Mouse (Mus musculus) forebrain, embryonic 15.5 days (tissue): ENCODE data around the gene Pou2f3. TPM values are rescaled to one million over a fixed set of nuclear protein-coding genes. Genes with fewer than 3 reads are reported as not detected.
"Not testable (repeated sequence)": the region's sequence is repeated elsewhere in the genome, so short reads cannot be mapped to it uniquely, and the experiment has no call there.

Experiments
- ATAC-seq: fragments of 200-750 bp; cut with Nextera tagmentation; replicated peaks from 2 replicates; pipeline ENCODE4 v1.8.0; 2017; ENCODE audit warnings: mild to moderate bottlenecking, moderate TSS enrichment, moderate library complexity
- H3K27ac ChIP-seq: fragments of 300-500 bp; sonication (generic); replicated peaks from 2 replicates; pipeline ENCODE4 v1.5.1; 2015; ENCODE audit warnings: mild to moderate bottlenecking, inconsistent platforms
- H3K27me3 ChIP-seq: fragments of 300-500 bp; sonication (generic); 2 replicates; pipeline ENCODE4 v1.6.1; 2015; ENCODE audit warnings: inconsistent platforms
- H3K36me3 ChIP-seq: fragments of 300-500 bp; sonication (generic); 2 replicates; pipeline ENCODE4 v1.6.1; 2015; ENCODE audit warnings: mild to moderate bottlenecking, inconsistent platforms
- H3K4me1 ChIP-seq: fragments of 300-500 bp; sonication (generic); 2 replicates; pipeline ENCODE4 v1.6.1; 2015; ENCODE audit warnings: inconsistent platforms
- H3K4me2 ChIP-seq: fragments of 300-500 bp; sonication (generic); replicated peaks from 2 replicates; pipeline ENCODE4 v1.6.1; 2015; ENCODE audit warnings: mild to moderate bottlenecking, inconsistent platforms
- H3K4me3 ChIP-seq: fragments of 300-500 bp; sonication (generic); 2 replicates; pipeline ENCODE4 v1.5.1; 2015; ENCODE audit warnings: mild to moderate bottlenecking, inconsistent platforms
- H3K9ac ChIP-seq: fragments of 300-500 bp; sonication (generic); replicated peaks from 2 replicates; pipeline ENCODE4 v1.6.1; 2015; ENCODE audit warnings: mild to moderate bottlenecking, inconsistent platforms
- H3K9me3 ChIP-seq: fragments of 300-500 bp; sonication (generic); 2 replicates; pipeline ENCODE4 v1.6.1; 2016; ENCODE audit warnings: inconsistent platforms
- WGBS: fragments of 180-500 bp; shearing (Covaris S2); methylation state at CpG from one replicate; pipeline ENCODE4 v1.1.7; 2015; ENCODE audit warnings: mixed read lengths; 5-methylcytosine and 5-hydroxymethylcytosine counted together
- polyA plus RNA-seq: library from polyadenylated mRNA; unstranded; fragments of >200 nt; fragmentation: Nextera tagmentation; extraction: Ambion mirVana; gene quantifications from 2 replicates; pipeline ENCODE4 v1.2.1, GENCODE M21; 2015

Pou2f3 gene
- polyA plus RNA-seq, 1 experiment from 2014 or later, result not detected

DNA sequence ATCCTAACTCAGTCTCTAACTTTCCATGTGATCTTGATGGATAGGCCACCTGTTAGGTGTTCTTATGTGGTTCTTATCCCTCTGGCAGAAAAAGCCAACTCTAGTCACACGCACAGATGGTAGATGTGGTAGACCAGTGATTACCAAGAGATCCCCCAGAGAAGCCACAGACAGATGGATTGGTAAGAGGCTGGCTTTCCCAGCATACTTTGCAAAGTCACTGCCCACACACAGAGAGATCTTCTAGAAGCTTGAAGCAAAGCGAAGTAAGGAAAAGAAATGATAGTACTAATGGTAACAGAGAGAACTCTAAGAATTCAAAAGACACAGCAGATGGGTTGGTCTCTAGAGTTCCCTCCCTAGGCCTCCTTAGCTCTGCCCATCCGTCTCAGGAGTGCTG, 60.7 kb downstream of the Pou2f3 start:
- Histone ChIP-seq H3K9me3 (no peaks in the 10 kb centered on the region), H3K4me2 (no peak overlapping the region), H3K4me1 (peaks cover 8% of the 10 kb centered on the region), H3K27me3 (no peaks in the 10 kb centered on the region), H3K4me3 (no peak overlapping the region), H3K27ac (no peak overlapping the region), H3K36me3 (no peaks in the 10 kb centered on the region), H3K9ac (no peak overlapping the region)
- WGBS, result 85% methylated on average over 3 of the region's 3 CpGs
- no peak for ATAC-seq

DNA sequence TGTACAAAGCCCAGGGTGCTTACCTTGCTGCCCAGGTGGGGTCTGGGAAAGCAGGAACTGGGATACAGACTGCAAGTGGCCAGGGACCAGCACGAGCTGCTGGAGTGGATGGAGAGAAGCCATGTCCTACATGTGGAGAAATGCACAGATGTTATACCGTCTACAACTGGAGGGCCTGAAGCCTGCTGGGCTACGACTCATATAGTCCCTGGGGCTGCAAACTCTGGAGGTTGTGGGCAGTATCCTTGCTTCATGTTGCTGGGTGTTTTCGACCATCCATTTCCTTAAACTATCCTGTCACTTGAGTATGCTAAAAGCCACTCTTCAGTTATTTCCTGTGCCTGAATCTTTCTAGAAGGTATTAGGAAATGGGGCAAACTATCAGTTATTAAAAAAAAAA, 65.0 kb downstream of the Pou2f3 start:
- no peak overlapping the region for H3K4me2 ChIP-seq
- H3K36me3 ChIP-seq, result no peaks in the 10 kb centered on the region
- H3K9me3 ChIP-seq, result no peaks in the 10 kb centered on the region
- H3K27ac ChIP-seq, result no peak overlapping the region
- H3K4me3 ChIP-seq, result no peak overlapping the region
- H3K27me3 ChIP-seq, result no peaks in the 10 kb centered on the region
- no peak for ATAC-seq
- H3K9ac ChIP-seq, result no peak overlapping the region
- WGBS, result 90% methylated on average over 4 of the region's 4 CpGs
- peaks cover 4% of the 10 kb centered on the region for H3K4me1 ChIP-seq

DNA sequence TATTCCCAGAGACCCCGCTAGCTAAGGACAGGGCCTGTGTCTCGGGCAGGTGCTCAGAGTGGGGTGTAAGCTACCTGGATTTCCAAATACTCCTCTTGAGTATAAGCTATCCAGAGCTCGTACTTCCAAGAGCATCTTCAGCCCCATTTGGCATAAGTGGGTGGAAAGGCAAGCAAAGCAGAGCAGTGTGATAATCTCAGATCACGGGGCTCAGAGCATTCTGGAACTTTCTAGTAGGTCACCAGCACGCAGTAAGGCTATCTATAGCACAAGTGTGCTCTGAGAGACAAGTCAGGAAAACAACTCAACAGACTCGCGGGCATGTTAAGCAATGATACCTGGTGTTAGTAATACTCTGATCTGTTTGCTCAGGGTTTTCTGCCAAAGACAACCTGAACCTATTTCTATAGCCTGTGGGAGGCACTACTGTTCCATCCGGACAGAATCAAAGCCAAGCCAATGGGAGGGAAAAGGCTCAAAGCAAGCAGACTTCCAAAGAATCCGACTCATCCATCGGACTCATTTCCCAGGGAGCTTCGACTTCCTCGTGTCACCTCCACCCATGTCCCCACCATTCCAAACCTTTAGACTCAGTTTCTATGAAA, 65.9 kb downstream of the Pou2f3 start:
- Histone ChIP-seq H3K27ac (no peak overlapping the region), H3K4me1 (no peaks in the 10 kb centered on the region), H3K4me2 (no peak overlapping the region), H3K36me3 (no peaks in the 10 kb centered on the region), H3K9ac (no peak overlapping the region), H3K27me3 (no peaks in the 10 kb centered on the region), H3K4me3 (no peak overlapping the region), H3K9me3 (no peaks in the 10 kb centered on the region)
- no peak for ATAC-seq
- WGBS, result 70% methylated on average over 12 of the region's 12 CpGs

DNA sequence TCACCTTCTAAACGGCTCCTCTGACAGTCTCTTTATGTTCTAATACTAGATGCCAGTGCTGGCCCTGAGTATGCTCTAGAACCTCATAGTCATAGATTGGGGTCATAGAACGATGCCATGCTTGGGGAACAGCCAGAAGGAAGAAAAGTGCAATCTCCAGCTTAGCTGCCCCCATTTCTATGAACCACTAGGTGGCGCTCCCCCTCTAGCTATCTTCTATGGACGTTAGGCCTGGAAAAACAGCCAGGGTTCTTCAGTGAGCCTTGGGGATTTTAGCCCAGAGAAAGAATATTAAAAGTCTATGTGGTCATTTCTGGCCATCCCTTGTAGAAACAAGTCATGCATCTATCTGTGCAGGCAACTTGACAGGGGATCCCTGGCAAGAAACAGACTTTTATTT, 68.3 kb downstream of the Pou2f3 start:
- H3K27me3 ChIP-seq, result no peaks in the 10 kb centered on the region
- H3K9ac ChIP-seq, result no peak overlapping the region
- 3% methylated on average over 4 of the region's 4 CpGs for WGBS
- H3K27ac ChIP-seq, result no peak overlapping the region
- no peaks in the 10 kb centered on the region for H3K4me1 ChIP-seq
- no peak for ATAC-seq
- no peaks in the 10 kb centered on the region for H3K9me3 ChIP-seq
- no peak overlapping the region for H3K4me2 ChIP-seq
- no peaks in the 10 kb centered on the region for H3K36me3 ChIP-seq
- H3K4me3 ChIP-seq, result no peak overlapping the region

- no peaks in the 10 kb centered on the region for H3K4me1 ChIP-seq
- H3K27ac ChIP-seq, result no peak overlapping the region
- H3K36me3 ChIP-seq, result no peaks in the 10 kb centered on the region
- H3K9ac ChIP-seq, result no peak overlapping the region
- no peaks in the 10 kb centered on the region for H3K27me3 ChIP-seq
- H3K4me3 ChIP-seq, result no peak overlapping the region
- H3K9me3 ChIP-seq, result no peaks in the 10 kb centered on the region
- 81% methylated on average over 3 of the region's 3 CpGs for WGBS
- ATAC-seq, result no peak
- H3K4me2 ChIP-seq, result no peak overlapping the region
Observed at GRCm38 (mm10) chr9:43133525-43133924, 76.6 kb downstream of the Pou2f3 start.

- Histone ChIP-seq H3K4me2 (no peak overlapping the region), H3K27me3 (no peaks in the 10 kb centered on the region), H3K9me3 (no peaks in the 10 kb centered on the region), H3K9ac (no peak overlapping the region), H3K4me3 (no peak overlapping the region), H3K4me1 (no peaks in the 10 kb centered on the region), H3K27ac (no peak overlapping the region), H3K36me3 (no peaks in the 10 kb centered on the region)
- no peak for ATAC-seq
- WGBS, result 38% methylated on average over 4 of the region's 4 CpGs
Observed at GRCm38 (mm10) chr9:43132380-43132779, 77.8 kb downstream of the Pou2f3 start.

DNA sequence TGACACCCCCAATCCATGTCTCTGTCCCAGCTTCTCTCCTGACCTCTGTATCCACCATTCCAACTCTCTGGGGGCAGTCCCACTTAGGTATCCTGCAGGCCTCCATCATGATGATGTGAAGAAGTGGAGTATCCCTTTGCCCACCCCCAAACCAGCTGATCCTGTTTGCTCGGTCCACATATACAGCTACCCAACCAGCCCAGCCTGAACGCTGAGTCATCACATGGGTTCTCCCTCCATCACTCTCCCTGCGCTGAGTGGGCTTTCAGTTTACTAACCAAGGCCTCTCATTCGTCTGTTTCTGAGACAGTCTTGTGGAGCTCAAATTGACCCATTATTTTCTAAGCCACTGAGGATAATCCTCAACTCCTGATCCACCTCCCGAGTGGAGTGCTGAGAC, 78.2 kb downstream of the Pou2f3 start:
- Histone ChIP-seq H3K9me3 (no peaks in the 10 kb centered on the region), H3K27ac (no peak overlapping the region), H3K4me2 (no peak overlapping the region), H3K36me3 (no peaks in the 10 kb centered on the region), H3K9ac (no peak overlapping the region), H3K27me3 (no peaks in the 10 kb centered on the region), H3K4me3 (no peak overlapping the region), H3K4me1 (no peaks in the 10 kb centered on the region)
- no peak for ATAC-seq
- WGBS, result 71% methylated on average over 5 of the region's 5 CpGs

GRCm38 (mm10) chr9:43130684-43131083, 79.5 kb downstream of the Pou2f3 start:
- no peak overlapping the region for H3K9ac ChIP-seq
- 99% methylated on average over 2 of the region's 2 CpGs for WGBS
- no peaks in the 10 kb centered on the region for H3K9me3 ChIP-seq
- no peaks in the 10 kb centered on the region for H3K27me3 ChIP-seq
- H3K4me1 ChIP-seq, result no peaks in the 10 kb centered on the region
- no peaks in the 10 kb centered on the region for H3K36me3 ChIP-seq
- H3K27ac ChIP-seq, result no peak overlapping the region
- H3K4me3 ChIP-seq, result no peak overlapping the region
- no peak for ATAC-seq
- no peak overlapping the region for H3K4me2 ChIP-seq

DNA sequence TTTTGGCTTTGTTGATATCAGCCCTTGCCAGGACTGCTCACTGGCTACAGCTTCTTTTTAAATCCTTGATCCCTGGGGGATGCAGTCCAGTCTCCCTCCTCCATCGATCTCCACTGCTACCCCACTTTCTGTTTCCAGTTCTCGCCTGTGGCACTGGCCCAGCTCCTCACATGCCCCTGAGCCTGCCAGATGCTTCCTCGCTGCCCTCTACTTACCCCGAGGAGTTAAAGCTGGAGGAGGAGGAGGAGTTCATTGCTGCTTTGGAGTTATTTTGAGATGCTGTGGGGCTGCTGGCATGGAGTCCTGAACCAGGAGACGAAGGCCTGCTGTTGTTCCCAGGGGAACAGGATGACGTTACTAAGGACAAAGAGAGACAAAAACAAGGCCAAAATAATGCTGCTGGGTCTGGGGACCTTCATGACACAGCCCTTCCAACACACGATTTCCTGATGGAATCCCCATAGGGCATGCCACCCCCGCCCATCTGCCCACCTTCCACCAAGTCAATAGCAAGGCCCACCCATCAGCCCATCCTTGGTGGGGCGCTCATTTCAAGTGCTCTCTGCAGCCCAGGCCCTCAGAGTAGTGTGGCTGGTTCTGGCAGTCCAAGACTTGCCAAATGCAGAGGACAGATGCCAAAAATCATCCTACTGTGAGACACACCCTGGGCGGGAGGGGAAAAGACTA, 82.9 kb downstream of the Pou2f3 start:
- Histone ChIP-seq H3K36me3 (no peaks in the 10 kb centered on the region), H3K9ac (no peak overlapping the region), H3K9me3 (no peaks in the 10 kb centered on the region), H3K27ac (no peak overlapping the region), H3K4me3 (no peak overlapping the region), H3K4me1 (no peaks in the 10 kb centered on the region), H3K27me3 (no peaks in the 10 kb centered on the region), H3K4me2 (no peak overlapping the region)
- WGBS, result 67% methylated on average over 10 of the region's 10 CpGs
- ATAC-seq, result no peak

DNA sequence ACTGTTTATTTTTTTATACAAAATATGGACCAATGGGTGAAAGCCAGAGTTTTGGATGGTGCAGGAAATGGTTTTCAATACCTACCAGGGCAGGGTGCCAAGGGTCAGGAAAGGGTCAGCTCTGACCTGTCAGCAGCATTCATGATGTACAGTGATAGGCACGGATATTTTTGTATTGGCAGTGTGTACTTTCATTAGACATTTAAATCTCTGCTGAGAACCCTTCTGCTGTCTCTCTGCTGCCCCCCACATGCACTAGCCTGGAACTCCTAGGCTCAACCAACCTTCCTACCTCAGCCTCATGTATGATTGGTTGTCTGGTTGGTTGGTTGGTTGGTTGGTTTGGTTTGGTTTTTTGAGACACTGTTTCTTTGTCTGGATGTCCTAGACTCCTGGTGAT, 87.8 kb downstream of the Pou2f3 start:
- no peak overlapping the region for H3K27ac ChIP-seq
- H3K4me1 ChIP-seq, result no peaks in the 10 kb centered on the region
- WGBS, result 56% methylated on average over 1 of the region's 1 CpGs

GRCm38 (mm10) chr9:43121948-43122347, 88.2 kb downstream of the Pou2f3 start:
- H3K9ac ChIP-seq, H3K36me3 ChIP-seq, ATAC-seq, H3K27ac ChIP-seq, H3K4me3 ChIP-seq, H3K4me2 ChIP-seq, H3K4me1 ChIP-seq, H3K27me3 ChIP-seq, H3K9me3 ChIP-seq: not testable (repeated sequence)
- 75% methylated on average over 2 of the region's 2 CpGs for WGBS

More for the DNA sequence above, 87.8 kb downstream of the Pou2f3 start:
- Histone ChIP-seq H3K27me3 (no peaks in the 10 kb centered on the region), H3K9ac (no peak overlapping the region), H3K36me3 (no peaks in the 10 kb centered on the region), H3K4me3 (no peak overlapping the region), H3K9me3 (no peaks in the 10 kb centered on the region), H3K4me2 (no peak overlapping the region)
- ATAC-seq, result no peak

GRCm38 (mm10) chr9:43116997-43117336, 93.2 kb downstream of the Pou2f3 start:
- no peaks in the 10 kb centered on the region for H3K9me3 ChIP-seq
- peak overlapping the region; percentile 90; the same call in 1 of the 2 replicates for H3K9ac ChIP-seq
- H3K4me3 ChIP-seq, result no peak overlapping the region
- peak; percentile 2; the same call in 1 of the 2 replicates for ATAC-seq
- WGBS, result 84% methylated on average over 6 of the region's 6 CpGs
- no peaks in the 10 kb centered on the region for H3K36me3 ChIP-seq
- H3K4me2 ChIP-seq, result no peak overlapping the region; the same call in 1 of the 2 replicates
- H3K27me3 ChIP-seq, result no peaks in the 10 kb centered on the region
- H3K27ac ChIP-seq, result no peak overlapping the region
- H3K4me1 ChIP-seq, result peaks cover 18% of the 10 kb centered on the region
